Mouse (Mus musculus) spleen, postnatal 14 days (tissue): Measurements from ENCODE around the gene Ccno.
"Not testable (repeated sequence)": the region's sequence is repeated elsewhere in the genome, so short reads cannot be mapped to it uniquely, and the experiment has no call there.

Experiments
- DNase-seq, 2 experiments: peaks; one replicate each; pipeline ENCODE4 v3.0.0; 2021 to 2022; ENCODE audit warnings: low spot score in 2 of 2

Ccno gene

GRCm38 (mm10) chr13:113000576-113001318 lies 13.1 kb downstream of the Ccno start:
- DNase-seq = no peak

- DNase-seq = no peak
These were observed 25.1 kb downstream of the Ccno start for GRCm38 (mm10) chr13:113012683-113013082.

GRCm38 (mm10) chr13:113013174-113013953 lies 25.8 kb downstream of the Ccno start:
- DNase-seq = not testable (repeated sequence)

GRCm38 (mm10) chr13:113021521-113021920 lies 33.9 kb downstream of the Ccno start:
- DNase-seq = no peak

GRCm38 (mm10) chr13:113022467-113022866 lies 34.9 kb downstream of the Ccno start:
- no peak for DNase-seq

GRCm38 (mm10) chr13:113023274-113024143 lies 35.9 kb downstream of the Ccno start:
- no peak for DNase-seq

- DNase-seq = no peak
These were observed 43.7 kb downstream of the Ccno start for GRCm38 (mm10) chr13:113031351-113031750.

- DNase-seq = no peak
These were observed 44.4 kb downstream of the Ccno start for GRCm38 (mm10) chr13:113031792-113032571.

GRCm38 (mm10) chr13:113032831-113033230 lies 45.2 kb downstream of the Ccno start:
- no peak for DNase-seq

- DNase-seq = no peak
These were observed 46.8 kb downstream of the Ccno start for GRCm38 (mm10) chr13:113034271-113034886.

GRCm38 (mm10) chr13:113034950-113035421 lies 47.4 kb downstream of the Ccno start, which contains the start of gene Cdc20b:
TSS of gene Cdc20b (plus strand) at chr13:113035111.
- peak; percentile 21 to 22 for DNase-seq

- DNase-seq = peak in 1 of 2 experiments; percentile 43
These were observed 48.2 kb downstream of the Ccno start for GRCm38 (mm10) chr13:113035852-113036251.
